Mouse (Mus musculus): ENCODE data around the gene Rc3h1.

GRCm38 (mm10) chr1:161020051-161020450 lies 113.8 kb downstream of the Rc3h1 start:
- no peak for TF ChIP-seq CTCF (IDR thresholded peaks at IDR 0.05; ENCODE audit: low read depth)
- TF ChIP-seq EP300 (optimal IDR thresholded peaks at IDR 0.05), result no peak
